Mouse (Mus musculus): ENCODE data around the gene Rsbn1. TPM values are rescaled to one million over a fixed set of nuclear protein-coding genes. Genes with fewer than 3 reads are reported as not detected.

Gene Rsbn1
- polyA plus RNA-seq, 1 experiment, result 4.3 TPM

GRCm38 (mm10) chr3:103907335-103908030, 6.4 kb upstream of the Rsbn1 start:
- TF ChIP-seq POLR2A (IDR thresholded peaks at IDR 0.05; ENCODE audit: borderline replicate concordance, extremely low read depth, low read depth, low read length) (no peak), CTCF (IDR thresholded peaks at IDR 0.05; ENCODE audit: insufficient read depth, low read length) (no peak)
- 86% methylated on average over 5 of the region's 5 CpGs for WGBS
- H3K4me3 ChIP-seq (replicated peaks; ENCODE audit: extremely low read depth, low read depth, low read length), result no peak overlapping the region
- DNase-seq, result no peak
- H3K4me1 ChIP-seq (ENCODE audit: control insufficient read depth, insufficient read depth, low read length), result no peaks in the 10 kb centered on the region

- TF ChIP-seq CTCF (IDR thresholded peaks at IDR 0.05; ENCODE audit: insufficient read depth, low read length) (no peak), POLR2A (IDR thresholded peaks at IDR 0.05; ENCODE audit: borderline replicate concordance, extremely low read depth, low read depth, low read length) (no peak)
- WGBS, result 67% methylated on average over 2 of the region's 2 CpGs
- no peak for DNase-seq
Measured at GRCm38 (mm10) chr3:103908781-103909180, 5.1 kb upstream of the Rsbn1 start.

GRCm38 (mm10) chr3:103913451-103913961, 414 bp upstream of the Rsbn1 start:
- H3K4me3 ChIP-seq (replicated peaks; ENCODE audit: extremely low read depth, low read depth, low read length), result peak overlapping the region; percentile 99
- peaks cover 5% of the 10 kb centered on the region; the same call in 1 of the 2 replicates for H3K4me1 ChIP-seq (ENCODE audit: control insufficient read depth, insufficient read depth, low read length)
- no peak for DNase-seq
- TF ChIP-seq CTCF (IDR thresholded peaks at IDR 0.05; ENCODE audit: insufficient read depth, low read length), result no peak
- TF ChIP-seq POLR2A (IDR thresholded peaks at IDR 0.05; ENCODE audit: borderline replicate concordance, extremely low read depth, low read depth, low read length), result no peak
- WGBS, result 3% methylated on average over 11 of the region's 11 CpGs

More at GRCm38 (mm10) chr3:103908781-103909180, 5.1 kb upstream of the Rsbn1 start:
- H3K4me1 ChIP-seq (ENCODE audit: control insufficient read depth, insufficient read depth, low read length), result no peaks in the 10 kb centered on the region
- H3K4me3 ChIP-seq (replicated peaks; ENCODE audit: extremely low read depth, low read depth, low read length), result no peak overlapping the region

GRCm38 (mm10) chr3:103914732-103915508, 1.0 kb downstream of the Rsbn1 start:
- no peak for TF ChIP-seq CTCF (IDR thresholded peaks at IDR 0.05; ENCODE audit: insufficient read depth, low read length)
- 0 out of 2 replicates have a peak, but pooled peaks have one; percentile 4 for TF ChIP-seq POLR2A (IDR thresholded peaks at IDR 0.05; ENCODE audit: borderline replicate concordance, extremely low read depth, low read depth, low read length)
- no peak for DNase-seq
- peaks cover 5% of the 10 kb centered on the region; the same call in 1 of the 2 replicates for H3K4me1 ChIP-seq (ENCODE audit: control insufficient read depth, insufficient read depth, low read length)
- WGBS, result under 1% methylated on average over 58 of the region's 60 CpGs
- peak overlapping the region; percentile 99 for H3K4me3 ChIP-seq (replicated peaks; ENCODE audit: extremely low read depth, low read depth, low read length)

- WGBS, result 1% methylated on average over 7 of the region's 7 CpGs
- Histone ChIP-seq H3K4me3 (replicated peaks; ENCODE audit: extremely low read depth, low read depth, low read length) (peak overlapping the region; percentile 99), H3K4me1 (ENCODE audit: control insufficient read depth, insufficient read depth, low read length) (peaks cover 5% of the 10 kb centered on the region; the same call in 1 of the 2 replicates)
- DNase-seq, result no peak
- TF ChIP-seq POLR2A (IDR thresholded peaks at IDR 0.05; ENCODE audit: borderline replicate concordance, extremely low read depth, low read depth, low read length), result no peak
- TF ChIP-seq CTCF (IDR thresholded peaks at IDR 0.05; ENCODE audit: insufficient read depth, low read length), result no peak
Measured at GRCm38 (mm10) chr3:103915509-103915896, 1.6 kb downstream of the Rsbn1 start.

- DNase-seq, result no peak
- 16% methylated on average over 5 of the region's 5 CpGs for WGBS
- Histone ChIP-seq H3K4me3 (replicated peaks; ENCODE audit: extremely low read depth, low read depth, low read length) (peak overlapping the region; percentile 29), H3K4me1 (ENCODE audit: control insufficient read depth, insufficient read depth, low read length) (peaks cover 5% of the 10 kb centered on the region; the same call in 1 of the 2 replicates)
- TF ChIP-seq POLR2A (IDR thresholded peaks at IDR 0.05; ENCODE audit: borderline replicate concordance, extremely low read depth, low read depth, low read length) (no peak), CTCF (IDR thresholded peaks at IDR 0.05; ENCODE audit: insufficient read depth, low read length) (no peak)
Measured at GRCm38 (mm10) chr3:103916205-103916838, 2.4 kb downstream of the Rsbn1 start.

GRCm38 (mm10) chr3:103916839-103917237, 2.9 kb downstream of the Rsbn1 start:
- TF ChIP-seq CTCF (IDR thresholded peaks at IDR 0.05; ENCODE audit: insufficient read depth, low read length), result no peak
- TF ChIP-seq POLR2A (IDR thresholded peaks at IDR 0.05; ENCODE audit: borderline replicate concordance, extremely low read depth, low read depth, low read length), result no peak
- Histone ChIP-seq H3K4me1 (ENCODE audit: control insufficient read depth, insufficient read depth, low read length) (peaks cover 5% of the 10 kb centered on the region; the same call in 1 of the 2 replicates), H3K4me3 (replicated peaks; ENCODE audit: extremely low read depth, low read depth, low read length) (no peak overlapping the region)
- 43% methylated on average over 3 of the region's 3 CpGs for WGBS
- DNase-seq, result no peak

GRCm38 (mm10) chr3:103920094-103920493, 6.2 kb downstream of the Rsbn1 start:
- no peak for DNase-seq
- no peak overlapping the region for H3K4me3 ChIP-seq (replicated peaks; ENCODE audit: extremely low read depth, low read depth, low read length)

GRCm38 (mm10) chr3:103925302-103925701, 11.4 kb downstream of the Rsbn1 start:
- no peak for TF ChIP-seq CTCF (IDR thresholded peaks at IDR 0.05; ENCODE audit: insufficient read depth, low read length)
- no peak for TF ChIP-seq POLR2A (IDR thresholded peaks at IDR 0.05; ENCODE audit: borderline replicate concordance, extremely low read depth, low read depth, low read length)
- Histone ChIP-seq H3K4me3 (replicated peaks; ENCODE audit: extremely low read depth, low read depth, low read length) (no peak overlapping the region), H3K4me1 (ENCODE audit: control insufficient read depth, insufficient read depth, low read length) (peaks cover 7% of the 10 kb centered on the region; the same call in 1 of the 2 replicates)
- DNase-seq, result no peak
- 49% methylated on average over 3 of the region's 3 CpGs for WGBS

More at GRCm38 (mm10) chr3:103920094-103920493, 6.2 kb downstream of the Rsbn1 start:
- TF ChIP-seq CTCF (IDR thresholded peaks at IDR 0.05; ENCODE audit: insufficient read depth, low read length) (no peak), POLR2A (IDR thresholded peaks at IDR 0.05; ENCODE audit: borderline replicate concordance, extremely low read depth, low read depth, low read length) (no peak)
- peaks cover 8% of the 10 kb centered on the region for H3K4me1 ChIP-seq (ENCODE audit: control insufficient read depth, insufficient read depth, low read length)
- WGBS, result 97% methylated on average over 1 of the region's 1 CpGs

All from lung, adult 2 months (tissue).